Mouse (Mus musculus) E14TG2a.4 (cell line): ENCODE results near the gene Dlx5.

Source experiments
- CTCF ChIP-seq: conservative IDR thresholded peaks from 2 replicates; pipeline ENCODE4 v1.5.1; 2014; ENCODE audit warnings: low read length
- NANOG ChIP-seq: IDR thresholded peaks from 2 replicates; pipeline ENCODE4 v1.6.1; 2014; ENCODE audit warnings: borderline replicate concordance, low read length, mixed read lengths
- POU5F1 ChIP-seq: IDR thresholded peaks from 2 replicates; pipeline ENCODE4 v1.6.1; 2014; ENCODE audit warnings: low read length, borderline replicate concordance

- TF ChIP-seq CTCF (no peak), POU5F1 (no peak), NANOG (no peak)
Observed at GRCm38 (mm10) chr6:6925264-6925663, 43.4 kb upstream of the Dlx5 start.
